Mouse (Mus musculus) retina, embryonic 14.5 days (tissue): Measurements from ENCODE around the gene Glrx.
"Not testable (repeated sequence)": the region's sequence is repeated elsewhere in the genome, so short reads cannot be mapped to it uniquely, and the experiment has no call there.

ENCODE experiments used
- DNase-seq: peaks from one replicate; pipeline ENCODE4 v3.0.0-alpha.2; 2015; ENCODE audit warnings: low spot score

Gene Glrx

DNA sequence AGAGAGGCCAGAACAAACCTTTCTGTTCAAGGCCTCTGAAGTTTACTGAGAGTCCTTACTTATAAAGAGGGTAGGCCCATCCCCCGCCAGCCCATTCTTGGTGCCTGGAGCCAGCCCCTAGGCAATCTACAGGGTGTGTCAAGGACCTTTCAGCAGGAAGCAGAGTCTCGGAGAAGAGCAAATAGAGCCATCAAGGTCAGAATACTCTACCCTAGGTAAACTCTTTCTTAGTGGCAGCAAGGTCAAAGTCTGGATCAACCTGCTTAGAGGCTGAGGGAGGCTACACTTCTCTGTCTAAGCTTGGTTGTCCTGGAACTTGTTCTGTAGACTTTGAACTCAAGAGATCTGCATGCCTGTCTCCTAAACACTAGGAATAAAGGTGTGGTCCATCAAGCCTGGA, 4.2 kb upstream of the Glrx start:
- DNase-seq: no peak

DNA sequence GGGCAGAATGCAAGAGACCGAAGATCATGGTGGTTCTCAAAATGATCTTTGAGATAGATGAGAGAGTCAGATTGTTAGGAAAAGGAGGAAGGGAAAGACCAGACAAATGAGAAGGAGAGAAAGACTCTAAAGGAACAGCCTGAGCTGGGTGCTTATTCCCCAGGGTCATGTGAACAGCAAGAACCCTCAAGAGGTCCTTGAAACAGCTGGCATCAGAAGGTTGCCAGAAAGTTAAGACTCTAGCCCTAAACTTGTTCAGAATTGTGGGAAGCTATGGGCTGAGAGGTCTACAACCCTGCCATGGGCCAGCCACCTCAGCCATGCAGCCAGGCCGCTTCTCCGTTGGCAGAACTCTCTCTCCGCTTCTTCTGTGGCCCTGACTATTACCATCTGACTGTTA, 1.2 kb upstream of the Glrx start:
- DNase-seq: no peak

DNA sequence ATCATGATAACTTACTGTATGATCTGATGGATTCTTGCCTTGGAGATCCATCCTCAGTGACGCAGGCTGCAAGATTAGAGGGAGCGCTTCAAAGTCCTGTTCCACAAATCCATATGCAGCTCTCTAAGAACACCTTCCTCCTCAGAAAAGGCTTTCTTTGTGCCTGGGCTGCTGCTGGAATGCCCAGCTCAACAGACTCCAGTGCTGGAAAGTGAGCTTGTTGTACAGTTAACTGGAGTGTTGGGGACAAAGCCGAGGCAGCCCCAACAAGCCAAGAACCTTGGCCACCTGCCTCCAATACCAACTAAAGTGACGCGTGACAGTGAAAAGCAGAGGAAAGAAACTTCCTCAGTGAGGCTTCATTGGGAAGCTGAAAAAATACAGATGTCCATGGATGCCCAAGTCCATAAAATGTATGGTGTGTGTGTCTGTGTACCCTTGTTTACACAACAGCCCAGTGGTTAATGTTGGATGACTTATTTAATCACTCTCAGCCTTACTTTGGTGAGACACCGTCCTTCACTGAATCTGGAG, 1.2 kb downstream of the Glrx start:
- DNase-seq: no peak

- DNase-seq: no peak
Measured at GRCm38 (mm10) chr13:75841950-75842349, 2.3 kb downstream of the Glrx start.

GRCm38 (mm10) chr13:75843331-75843730, 3.7 kb downstream of the Glrx start:
- no peak for DNase-seq

GRCm38 (mm10) chr13:75843993-75844683, 4.5 kb downstream of the Glrx start:
- no peak for DNase-seq

DNA sequence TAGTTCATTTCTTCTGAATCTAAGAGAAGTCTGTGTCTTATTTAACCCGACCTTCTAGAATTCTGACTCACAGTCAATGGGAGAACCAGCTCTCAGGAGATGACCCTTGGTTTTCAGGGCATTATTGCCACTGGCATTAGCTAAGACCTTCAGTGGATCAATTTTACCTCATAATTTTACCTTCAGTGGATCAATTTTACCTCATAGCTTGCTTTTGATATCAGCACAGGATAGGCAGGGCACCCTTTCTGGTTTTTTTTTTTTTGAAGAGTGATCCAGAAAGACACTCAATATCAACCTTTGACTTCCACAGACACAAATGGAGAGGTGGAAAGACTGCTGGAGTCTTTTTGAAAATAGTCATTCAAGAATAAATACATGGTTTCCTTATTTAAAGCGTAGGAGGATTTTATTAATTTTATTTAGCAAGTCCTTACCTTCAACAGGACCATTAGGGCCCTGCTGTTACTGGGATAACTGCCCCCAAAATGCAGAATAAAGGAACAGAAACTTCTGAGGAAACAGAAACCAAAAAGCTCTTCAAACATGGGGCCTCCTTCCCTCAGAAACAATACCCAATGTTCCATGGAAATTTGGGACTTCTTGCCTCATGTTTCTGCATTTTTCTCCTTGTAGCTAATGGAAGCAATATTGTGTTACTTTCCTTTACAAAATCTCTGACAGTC, 5.3 kb downstream of the Glrx start:
- DNase-seq: no peak

GRCm38 (mm10) chr13:75845519-75846166, 6.0 kb downstream of the Glrx start:
- DNase-seq: no peak

- no peak for DNase-seq
Measured at GRCm38 (mm10) chr13:75847027-75847426, 7.4 kb downstream of the Glrx start.

GRCm38 (mm10) chr13:75852027-75852426, 12.4 kb downstream of the Glrx start:
- no peak for DNase-seq

DNA sequence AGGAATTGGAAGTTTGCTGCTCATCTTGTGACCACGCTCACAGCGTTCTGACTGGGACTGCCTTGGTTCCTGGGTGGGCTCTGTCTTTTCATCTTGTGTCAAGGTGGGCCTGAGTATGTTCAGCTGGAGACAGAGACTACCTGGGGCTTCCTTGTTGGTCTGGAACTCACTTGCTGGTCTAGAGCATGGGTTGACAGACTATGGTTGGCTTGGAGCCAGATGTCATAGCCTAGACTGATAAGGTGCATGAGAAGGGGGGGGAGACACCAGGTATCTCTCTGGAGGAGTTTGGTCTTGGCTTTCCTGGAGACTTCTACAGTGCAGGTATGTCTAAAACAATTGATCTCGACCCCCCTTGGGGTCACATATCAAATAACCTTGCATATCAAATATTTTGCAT, 13.4 kb downstream of the Glrx start:
- DNase-seq: no peak

- no peak for DNase-seq
Measured at GRCm38 (mm10) chr13:75859264-75859844, 19.7 kb downstream of the Glrx start.

DNA sequence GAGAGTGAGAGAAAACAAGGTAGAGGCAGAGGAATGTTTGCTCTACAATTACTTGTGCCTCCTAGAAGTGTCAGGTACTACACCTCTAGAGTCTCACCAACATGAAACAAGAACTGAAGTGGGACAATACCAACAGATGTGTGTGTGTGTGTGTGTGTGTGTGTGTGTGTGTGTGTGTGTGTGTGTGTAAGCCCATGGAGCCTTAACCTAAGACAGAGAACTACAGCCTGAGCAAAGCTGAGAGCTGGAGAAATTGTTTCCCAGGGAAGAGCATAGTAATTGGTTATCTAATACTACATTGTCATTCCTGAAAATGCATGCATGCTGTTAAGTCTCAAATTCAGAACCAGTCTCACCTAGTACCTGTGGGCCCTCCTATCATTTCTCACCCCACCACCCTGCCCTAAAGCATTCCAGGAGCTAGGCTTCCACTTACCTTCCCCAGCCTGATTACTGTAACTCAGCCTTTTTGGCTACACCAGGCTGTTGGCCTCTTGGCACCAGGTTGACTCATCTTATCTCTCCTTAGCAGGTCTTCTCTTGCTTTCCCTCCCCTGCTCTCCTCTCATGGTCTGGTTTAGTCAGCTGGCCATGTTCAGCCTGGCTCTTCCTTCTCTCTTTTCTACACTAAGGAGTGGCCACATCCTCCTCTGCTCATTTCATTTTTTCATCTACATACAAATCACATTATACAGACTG, 26.0 kb downstream of the Glrx start:
- DNase-seq: no peak

DNA sequence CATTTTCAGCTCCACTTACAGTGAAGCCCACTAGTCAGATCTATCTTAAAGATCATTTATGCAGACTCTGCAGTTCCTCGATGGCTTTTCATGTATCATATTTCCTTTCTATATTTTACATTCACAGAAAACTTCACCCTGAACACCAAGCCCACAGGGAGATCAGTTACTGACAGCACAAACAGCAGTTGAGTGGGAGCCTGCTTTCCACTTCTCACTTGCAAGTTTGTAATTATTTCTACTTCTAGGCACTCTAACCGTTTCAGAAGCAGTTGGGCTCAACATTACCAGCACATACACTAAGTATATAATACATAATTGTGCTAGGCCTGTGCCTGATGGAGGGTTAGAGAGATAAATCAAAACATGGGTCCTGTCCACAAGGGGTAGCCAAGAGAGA, 28.2 kb downstream of the Glrx start:
- no peak for DNase-seq

GRCm38 (mm10) chr13:75874608-75875376, 35.1 kb downstream of the Glrx start:
- no peak for DNase-seq

GRCm38 (mm10) chr13:75876188-75876587, 36.5 kb downstream of the Glrx start:
- DNase-seq: not testable (repeated sequence)

GRCm38 (mm10) chr13:75876592-75876991, 36.9 kb downstream of the Glrx start:
- no peak for DNase-seq

DNA sequence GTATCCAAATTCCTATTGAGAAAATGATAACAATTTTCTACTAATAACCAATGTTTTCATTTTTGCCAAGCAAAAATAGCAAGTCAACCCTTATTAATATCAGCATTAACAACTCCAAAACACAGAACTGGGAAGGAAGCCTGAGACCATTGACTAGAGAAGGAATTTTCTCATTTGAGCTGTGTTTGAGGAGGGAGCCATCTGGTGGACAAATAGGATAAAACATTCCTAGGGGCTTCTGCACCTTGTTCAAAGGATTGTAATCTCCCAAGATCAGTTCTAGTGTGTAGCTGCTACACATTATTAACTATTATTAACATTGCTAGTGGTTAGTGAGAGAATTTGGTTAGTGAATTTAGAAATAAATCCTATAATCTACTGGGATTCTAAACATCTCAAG, 38.2 kb downstream of the Glrx start:
- peak; percentile 86 for DNase-seq

- no peak for DNase-seq
Measured at GRCm38 (mm10) chr13:75879756-75880155, 40.1 kb downstream of the Glrx start.

DNA sequence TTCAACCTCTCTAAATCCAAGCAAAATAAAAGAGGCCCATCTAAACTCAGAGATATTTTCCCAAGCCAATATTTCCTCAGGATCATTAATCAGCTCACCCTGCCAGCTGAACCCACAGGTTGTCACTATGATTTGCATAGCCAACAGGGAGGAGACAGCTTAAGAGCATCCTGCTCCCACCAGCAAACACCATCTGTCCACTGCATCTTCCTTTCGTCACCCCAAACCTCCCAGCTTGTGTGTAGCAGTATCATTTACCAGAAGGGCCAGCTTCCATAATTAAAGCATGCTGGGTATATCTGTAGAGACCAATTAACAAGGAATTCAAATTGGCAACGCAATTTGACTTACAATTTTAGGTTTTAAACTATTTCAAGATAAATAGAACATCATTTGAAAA, 40.8 kb downstream of the Glrx start:
- no peak for DNase-seq

DNA sequence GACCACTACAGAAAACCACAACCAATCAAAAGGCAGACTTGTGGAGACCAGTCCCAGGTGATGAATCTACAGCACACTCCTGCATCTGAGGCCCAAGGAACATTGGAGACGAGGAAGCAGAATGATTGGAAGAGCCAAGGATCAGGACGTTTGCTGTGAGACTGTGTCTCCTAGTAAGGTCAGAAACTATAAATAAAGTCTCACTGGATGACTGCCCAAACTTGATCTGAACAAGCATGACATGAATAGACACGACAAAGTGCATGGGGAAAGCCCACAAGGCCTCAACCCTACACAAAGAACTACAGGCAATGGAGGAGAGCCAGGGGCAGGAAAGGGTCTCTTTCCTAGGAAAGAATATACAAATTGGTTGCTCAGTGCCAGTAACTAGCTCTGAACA, 44.1 kb downstream of the Glrx start:
- DNase-seq: no peak
